Mouse (Mus musculus) kidney, adult 2 months (tissue): ENCODE results near the gene Ampd2. TPM values are rescaled to one million over a fixed set of nuclear protein-coding genes. Genes with fewer than 3 reads are reported as not detected.

Experiments
- DNase-seq: peaks from one replicate; pipeline ENCODE4 v3.0.0; 2021
- H3K27ac ChIP-seq: fragments of 200-500 bp; 2 replicates; pipeline ENCODE4 v1.5.1; 2012; ENCODE audit warnings: low read depth, low read length, control low read depth, inconsistent platforms; ENCODE audit not compliant: insufficient read depth
- H3K27me3 ChIP-seq: fragments of 200-500 bp; replicated peaks from 2 replicates; pipeline ENCODE4 v1.6.1; 2012; ENCODE audit warnings: mild to moderate bottlenecking, moderate library complexity, low read length, inconsistent platforms; ENCODE audit not compliant: control insufficient read depth, insufficient read depth
- H3K36me3 ChIP-seq: fragments of 200-500 bp; 2 replicates; pipeline ENCODE4 v1.6.1; 2012; ENCODE audit warnings: mild to moderate bottlenecking, moderate library complexity, low read length, inconsistent platforms; ENCODE audit not compliant: control insufficient read depth, insufficient read depth
- H3K4me1 ChIP-seq: fragments of 200-500 bp; 2 replicates; pipeline ENCODE4 v1.6.1; 2011; ENCODE audit warnings: low read length; ENCODE audit not compliant: control insufficient read depth, insufficient read depth
- H3K4me3 ChIP-seq: fragments of 200-500 bp; 2 replicates; pipeline ENCODE4 v1.5.1; 2011; ENCODE audit warnings: mild to moderate bottlenecking, low read depth, low read length, control low read depth; ENCODE audit not compliant: insufficient read depth
- CTCF ChIP-seq: fragments of 200-500 bp; conservative IDR thresholded peaks from 2 replicates; pipeline ENCODE4 v1.5.1; 2011; ENCODE audit warnings: low read depth, mild to moderate bottlenecking, control low read depth, low read length, moderate library complexity, mixed read lengths; ENCODE audit not compliant: insufficient read depth, insufficient read length
- POLR2A ChIP-seq: fragments of 200-500 bp; IDR thresholded peaks from one replicate; pipeline ENCODE4 v1.6.1; 2011; ENCODE audit warnings: low read depth, low read length, control low read depth
- WGBS: fragments of 180-500 bp; shearing (Covaris S2); methylation state at CpG from one replicate; pipeline ENCODE4 v1.1.7; 2018; 5-methylcytosine and 5-hydroxymethylcytosine counted together
- polyA plus RNA-seq: library from polyadenylated mRNA; depleted of rRNA; stranded (reverse); fragments of >200 nt; gene quantifications from 2 replicates; pipeline ENCODE4 v1.2.3, GENCODE M21; 2012

Ampd2 gene
- polyA plus RNA-seq, 1 experiment, result 59.0 TPM

- H3K4me3 ChIP-seq, result no peak overlapping the region
- no peaks in the 10 kb centered on the region for H3K27me3 ChIP-seq
- no peaks in the 10 kb centered on the region for H3K36me3 ChIP-seq
- DNase-seq, result peak; percentile 76
- H3K4me1 ChIP-seq, result no peaks in the 10 kb centered on the region; the same call in 1 of the 2 replicates
- H3K27ac ChIP-seq, result no peak overlapping the region
- TF ChIP-seq POLR2A (no peak), CTCF (0 out of 2 replicates have a peak, but pooled peaks have one; percentile 8)
- WGBS, result 14% methylated on average over 7 of the region's 7 CpGs
These were observed 25.0 kb downstream of the Ampd2 start for GRCm38 (mm10) chr3:108061420-108061819.

GRCm38 (mm10) chr3:108050493-108050892 lies 36.0 kb downstream of the Ampd2 start:
- Histone ChIP-seq H3K4me3 (no peak overlapping the region), H3K36me3 (no peaks in the 10 kb centered on the region), H3K4me1 (no peaks in the 10 kb centered on the region), H3K27me3 (no peaks in the 10 kb centered on the region), H3K27ac (no peak overlapping the region)
- WGBS, result 85% methylated on average over 5 of the region's 5 CpGs
- TF ChIP-seq CTCF (no peak), POLR2A (no peak)
- DNase-seq, result no peak

- no peak overlapping the region for H3K27ac ChIP-seq
- WGBS, result 28% methylated on average over 3 of the region's 3 CpGs
These were observed 38.1 kb downstream of the Ampd2 start for GRCm38 (mm10) chr3:108048306-108048705.

GRCm38 (mm10) chr3:108046944-108047655 lies 39.4 kb downstream of the Ampd2 start:
- DNase-seq, result peak; percentile 23
- Histone ChIP-seq H3K36me3 (no peaks in the 10 kb centered on the region), H3K27ac (no peak overlapping the region), H3K4me1 (peaks cover 3% of the 10 kb centered on the region; the same call in 1 of the 2 replicates), H3K27me3 (no peaks in the 10 kb centered on the region), H3K4me3 (no peak overlapping the region)
- TF ChIP-seq POLR2A (no peak), CTCF (no peak)
- 72% methylated on average over 2 of the region's 2 CpGs for WGBS

More at GRCm38 (mm10) chr3:108048306-108048705, 38.1 kb downstream of the Ampd2 start:
- Histone ChIP-seq H3K36me3 (no peaks in the 10 kb centered on the region), H3K4me1 (peaks cover 3% of the 10 kb centered on the region; the same call in 1 of the 2 replicates), H3K27me3 (no peaks in the 10 kb centered on the region), H3K4me3 (no peak overlapping the region)
- peak; percentile 20 for DNase-seq
- TF ChIP-seq POLR2A, result no peak
- TF ChIP-seq CTCF, result no peak

- WGBS, result 5% methylated on average over 29 of the region's 29 CpGs
- no peaks in the 10 kb centered on the region for H3K27me3 ChIP-seq
- DNase-seq, result peak; percentile 96
- H3K36me3 ChIP-seq, result no peaks in the 10 kb centered on the region
- peaks cover 3% of the 10 kb centered on the region; the same call in 1 of the 2 replicates for H3K4me1 ChIP-seq
- peak within 1 kb of the TSS; percentile 58 for H3K4me3 ChIP-seq
- H3K27ac ChIP-seq, result peak within 1 kb of the TSS; percentile 34
- peak; percentile 49 for TF ChIP-seq POLR2A
- 0 out of 2 replicates have a peak, but pooled peaks have one; percentile 9 for TF ChIP-seq CTCF
These were observed 41.9 kb downstream of the Ampd2 start, which contains the start of gene Gstm4 for GRCm38 (mm10) chr3:108044394-108045140. Gene Gstm4 (minus strand): TSS chr3:108044894.

GRCm38 (mm10) chr3:108033156-108033555 lies 53.3 kb downstream of the Ampd2 start:
- H3K36me3 ChIP-seq, result no peaks in the 10 kb centered on the region
- WGBS, result 36% methylated on average over 5 of the region's 5 CpGs
- no peak overlapping the region for H3K4me3 ChIP-seq
- TF ChIP-seq POLR2A (no peak), CTCF (no peak)
- peak; percentile 56 for DNase-seq
- peaks cover 4% of the 10 kb centered on the region; the same call in 1 of the 2 replicates for H3K4me1 ChIP-seq
- no peaks in the 10 kb centered on the region for H3K27me3 ChIP-seq
- H3K27ac ChIP-seq, result no peak overlapping the region

GRCm38 (mm10) chr3:108032113-108032512 lies 54.3 kb downstream of the Ampd2 start:
- Histone ChIP-seq H3K4me1 (peaks cover 7% of the 10 kb centered on the region; the same call in 1 of the 2 replicates), H3K36me3 (no peaks in the 10 kb centered on the region), H3K27me3 (no peaks in the 10 kb centered on the region), H3K27ac (no peak overlapping the region), H3K4me3 (no peak overlapping the region)
- peak; percentile 43 for DNase-seq
- no peak for TF ChIP-seq POLR2A
- no peak for TF ChIP-seq CTCF
